Mouse (Mus musculus): ENCODE results near the gene Cx3cr1. TPM values are rescaled to one million over a fixed set of nuclear protein-coding genes. Genes with fewer than 3 reads are reported as not detected.

The Cx3cr1 gene
- polyA plus RNA-seq, 1 experiment from 2014 or later, result 3.9 TPM

DNA sequence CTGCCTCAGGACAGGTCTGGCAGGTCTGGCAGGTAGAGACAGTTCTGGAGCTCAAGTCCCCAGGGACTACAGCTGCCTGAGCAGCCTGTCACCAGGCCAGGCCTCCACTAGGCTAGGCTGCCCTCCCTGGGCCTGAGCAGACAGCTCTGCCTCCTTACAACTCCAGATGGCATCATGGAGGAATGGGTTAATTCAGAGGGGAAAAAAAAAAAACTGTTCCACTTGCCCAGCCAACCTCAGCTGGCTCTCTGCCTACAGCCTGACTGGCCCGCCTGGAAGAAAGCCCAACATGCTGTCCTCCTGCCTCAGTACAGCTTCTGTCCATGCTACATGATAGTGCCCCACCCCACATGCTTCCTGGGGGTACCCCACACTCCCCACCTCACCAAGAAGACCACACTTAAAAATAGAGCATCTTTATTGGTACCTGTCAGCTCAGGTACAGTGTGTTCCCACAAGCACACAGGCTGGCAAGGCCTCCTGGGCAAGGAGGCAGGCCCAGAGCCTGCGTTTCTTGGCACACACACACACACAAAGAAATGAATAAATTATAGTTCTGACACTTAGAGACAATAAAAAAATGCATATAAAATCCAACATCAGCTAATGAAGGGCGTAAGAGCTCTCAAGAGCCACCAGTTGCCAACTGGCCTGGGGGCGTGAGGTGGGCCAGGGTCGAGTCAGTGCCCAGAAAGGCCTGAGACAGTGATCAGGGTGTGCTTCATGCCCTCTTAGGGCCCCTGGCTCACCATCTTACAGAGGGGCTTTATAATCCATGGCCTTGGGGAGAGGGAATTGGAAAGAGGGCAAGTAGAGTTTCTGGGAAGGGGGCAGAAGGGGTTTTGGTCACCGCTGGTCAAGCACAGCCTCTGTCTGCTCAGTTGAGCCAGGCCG is 98.7 kb downstream of the Cx3cr1 start:
- ATAC-seq (replicated peaks; ENCODE audit: low FRiP score), result no peak
- no peak for DNase-seq (ENCODE audit: low spot score)
- H3K27ac ChIP-seq (ENCODE audit: low read depth, low read length), result no peak overlapping the region

DNA sequence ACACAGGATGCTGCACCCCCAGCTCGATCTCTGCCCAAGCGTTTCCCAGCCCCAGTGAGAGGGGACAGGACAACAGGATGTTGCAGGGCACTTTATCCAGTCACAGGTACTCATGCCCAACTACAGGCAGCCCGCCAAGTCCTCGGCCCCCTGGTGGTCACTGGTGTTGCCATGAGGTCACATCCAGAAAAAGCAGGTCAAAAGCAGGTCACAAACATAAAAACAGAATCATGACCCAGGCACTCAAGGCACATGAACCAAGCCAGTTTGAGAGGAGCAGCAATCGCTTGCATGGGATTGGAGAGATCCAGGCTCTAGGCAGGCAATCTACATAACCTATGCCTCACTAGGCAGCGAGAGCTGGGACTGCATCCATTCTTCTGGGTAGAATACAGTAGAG is 99.5 kb downstream of the Cx3cr1 start:
- no peak overlapping the region for H3K9ac ChIP-seq (ENCODE audit: low read length)

More for the DNA sequence above, 98.7 kb downstream of the Cx3cr1 start:
- H3K9ac ChIP-seq (ENCODE audit: low read length), result no peak overlapping the region
- no peak overlapping the region for H3K4me3 ChIP-seq (ENCODE audit: low read depth, low read length)
- H3K36me3 ChIP-seq (ENCODE audit: control insufficient read depth, insufficient read depth, low read length), result no peaks in the 10 kb centered on the region
- H3K4me1 ChIP-seq (replicated peaks; ENCODE audit: control insufficient read depth, insufficient read depth, low read length), result no peaks in the 10 kb centered on the region
- 84% methylated on average over 7 of the region's 7 CpGs for WGBS
- no peak overlapping the region for H3K4me2 ChIP-seq (ENCODE audit: low read depth, low read length, severe bottlenecking)
- no peaks in the 10 kb centered on the region for H3K27me3 ChIP-seq (ENCODE audit: control insufficient read depth, insufficient read depth, low read length)
- no peaks in the 10 kb centered on the region for H3K9me3 ChIP-seq (ENCODE audit: control insufficient read depth, low read length)

DNA sequence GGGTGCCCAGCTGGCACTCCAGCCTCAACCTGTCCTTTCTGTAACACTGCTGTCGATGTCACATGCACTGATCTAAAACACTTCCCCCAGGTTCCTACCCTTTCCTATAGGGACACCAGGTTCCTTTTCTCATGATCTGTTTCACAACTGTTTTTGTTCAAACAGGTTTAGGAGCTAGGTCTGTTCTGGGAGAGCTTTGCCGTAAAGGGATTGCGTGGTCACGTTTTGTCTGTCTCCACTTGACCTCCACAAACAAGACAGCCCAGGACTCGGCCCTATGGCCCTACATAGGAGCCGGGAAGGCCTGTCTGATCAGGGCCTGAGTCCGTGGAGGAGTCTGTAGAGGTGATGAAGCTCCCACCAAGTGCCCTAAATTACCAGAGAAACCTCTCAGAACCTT is 99.9 kb downstream of the Cx3cr1 start:
- no peak overlapping the region for H3K27ac ChIP-seq (ENCODE audit: low read depth, low read length)
- H3K9me3 ChIP-seq (ENCODE audit: control insufficient read depth, low read length), result no peaks in the 10 kb centered on the region
- no peak overlapping the region for H3K4me2 ChIP-seq (ENCODE audit: low read depth, low read length, severe bottlenecking)
- no peaks in the 10 kb centered on the region for H3K36me3 ChIP-seq (ENCODE audit: control insufficient read depth, insufficient read depth, low read length)
- 80% methylated on average over 7 of the region's 7 CpGs for WGBS
- no peak for DNase-seq (ENCODE audit: low spot score)
- H3K4me3 ChIP-seq (ENCODE audit: low read depth, low read length), result no peak overlapping the region
- no peaks in the 10 kb centered on the region for H3K4me1 ChIP-seq (replicated peaks; ENCODE audit: control insufficient read depth, insufficient read depth, low read length)
- no peak overlapping the region for H3K9ac ChIP-seq (ENCODE audit: low read length)
- no peak for ATAC-seq (replicated peaks; ENCODE audit: low FRiP score)
- H3K27me3 ChIP-seq (ENCODE audit: control insufficient read depth, insufficient read depth, low read length), result no peaks in the 10 kb centered on the region

More for the DNA sequence above, 99.5 kb downstream of the Cx3cr1 start:
- no peak overlapping the region for H3K27ac ChIP-seq (ENCODE audit: low read depth, low read length)
- no peaks in the 10 kb centered on the region for H3K4me1 ChIP-seq (replicated peaks; ENCODE audit: control insufficient read depth, insufficient read depth, low read length)
- no peak overlapping the region for H3K4me3 ChIP-seq (ENCODE audit: low read depth, low read length)
- H3K27me3 ChIP-seq (ENCODE audit: control insufficient read depth, insufficient read depth, low read length), result no peaks in the 10 kb centered on the region
- ATAC-seq (replicated peaks; ENCODE audit: low FRiP score) (no peak), DNase-seq (ENCODE audit: low spot score) (no peak)
- H3K36me3 ChIP-seq (ENCODE audit: control insufficient read depth, insufficient read depth, low read length), result no peaks in the 10 kb centered on the region
- H3K9me3 ChIP-seq (ENCODE audit: control insufficient read depth, low read length), result no peaks in the 10 kb centered on the region
- WGBS, result 51% methylated on average over 6 of the region's 6 CpGs
- H3K4me2 ChIP-seq (ENCODE audit: low read depth, low read length, severe bottlenecking), result no peak overlapping the region

DNA sequence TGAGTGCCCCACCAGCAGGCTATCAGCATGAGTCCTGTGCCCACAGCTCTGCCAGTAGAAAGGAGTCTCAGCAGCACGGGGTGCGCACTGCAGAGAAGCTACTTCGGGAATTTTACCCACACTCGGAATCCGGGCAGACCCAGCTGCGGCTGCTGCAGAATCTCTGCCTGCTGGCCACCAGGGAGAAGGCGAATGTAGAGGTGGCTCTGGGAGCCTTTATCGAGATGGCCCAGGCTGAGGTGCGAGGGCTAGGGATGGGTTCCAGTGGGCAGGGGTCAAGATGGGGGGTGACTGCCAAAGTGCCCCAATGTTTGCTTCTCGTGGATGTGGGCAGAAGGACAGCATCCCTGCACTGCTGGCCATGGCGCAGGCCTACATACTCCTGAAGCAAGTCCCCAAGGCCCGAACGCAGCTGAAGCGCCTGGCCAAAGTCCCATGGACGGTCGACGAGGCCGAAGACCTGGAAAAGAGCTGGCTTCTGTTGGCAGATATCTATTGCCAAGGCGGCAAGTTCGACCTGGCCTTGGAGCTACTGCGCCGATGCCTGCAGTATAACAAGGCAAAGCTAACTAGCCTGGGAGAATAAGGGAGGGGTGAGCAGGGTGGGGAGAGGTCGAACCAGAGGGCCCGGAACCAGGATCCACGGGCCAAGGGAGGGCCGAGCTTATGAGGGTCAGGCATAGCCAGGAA is 103.3 kb downstream of the Cx3cr1 start:
- Histone ChIP-seq H3K36me3 (ENCODE audit: control insufficient read depth, insufficient read depth, low read length) (no peaks in the 10 kb centered on the region), H3K9me3 (ENCODE audit: control insufficient read depth, low read length) (no peaks in the 10 kb centered on the region), H3K27me3 (ENCODE audit: control insufficient read depth, insufficient read depth, low read length) (no peaks in the 10 kb centered on the region), H3K4me1 (replicated peaks; ENCODE audit: control insufficient read depth, insufficient read depth, low read length) (no peaks in the 10 kb centered on the region), H3K9ac (ENCODE audit: low read length) (no peak overlapping the region), H3K27ac (ENCODE audit: low read depth, low read length) (no peak overlapping the region), H3K4me2 (ENCODE audit: low read depth, low read length, severe bottlenecking) (no peak overlapping the region), H3K4me3 (ENCODE audit: low read depth, low read length) (no peak overlapping the region)
- WGBS, result 88% methylated on average over 26 of the region's 26 CpGs
- DNase-seq (ENCODE audit: low spot score), result no peak
- ATAC-seq (replicated peaks; ENCODE audit: low FRiP score), result no peak

DNA sequence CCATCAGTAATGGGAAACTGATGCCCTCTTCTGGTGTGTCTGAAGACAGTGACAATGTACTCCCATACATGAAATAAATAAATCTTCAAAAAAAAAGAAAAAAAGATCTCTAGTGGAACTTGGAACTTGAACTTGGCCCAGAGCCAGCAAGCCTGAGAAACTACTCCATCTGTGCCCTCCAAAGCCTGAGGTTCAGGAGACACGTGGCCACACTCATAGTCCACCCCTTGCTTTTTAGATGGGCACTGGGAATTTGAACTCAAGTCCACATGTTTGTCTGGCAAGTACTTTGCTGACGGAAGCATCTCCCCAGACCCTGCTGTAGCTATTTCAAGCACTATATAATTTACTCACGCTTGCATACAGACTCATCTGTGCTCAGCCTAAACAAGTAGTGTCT is 104.5 kb downstream of the Cx3cr1 start:
- WGBS, result 87% methylated on average over 3 of the region's 3 CpGs
- H3K27me3 ChIP-seq (ENCODE audit: control insufficient read depth, insufficient read depth, low read length), result no peaks in the 10 kb centered on the region
- no peak overlapping the region for H3K9ac ChIP-seq (ENCODE audit: low read length)
- no peaks in the 10 kb centered on the region for H3K9me3 ChIP-seq (ENCODE audit: control insufficient read depth, low read length)
- no peak overlapping the region for H3K4me3 ChIP-seq (ENCODE audit: low read depth, low read length)
- no peak overlapping the region for H3K4me2 ChIP-seq (ENCODE audit: low read depth, low read length, severe bottlenecking)
- no peak overlapping the region for H3K27ac ChIP-seq (ENCODE audit: low read depth, low read length)
- no peaks in the 10 kb centered on the region for H3K4me1 ChIP-seq (replicated peaks; ENCODE audit: control insufficient read depth, insufficient read depth, low read length)
- no peak for DNase-seq (ENCODE audit: low spot score)
- ATAC-seq (replicated peaks; ENCODE audit: low FRiP score), result no peak
- no peaks in the 10 kb centered on the region for H3K36me3 ChIP-seq (ENCODE audit: control insufficient read depth, insufficient read depth, low read length)

DNA sequence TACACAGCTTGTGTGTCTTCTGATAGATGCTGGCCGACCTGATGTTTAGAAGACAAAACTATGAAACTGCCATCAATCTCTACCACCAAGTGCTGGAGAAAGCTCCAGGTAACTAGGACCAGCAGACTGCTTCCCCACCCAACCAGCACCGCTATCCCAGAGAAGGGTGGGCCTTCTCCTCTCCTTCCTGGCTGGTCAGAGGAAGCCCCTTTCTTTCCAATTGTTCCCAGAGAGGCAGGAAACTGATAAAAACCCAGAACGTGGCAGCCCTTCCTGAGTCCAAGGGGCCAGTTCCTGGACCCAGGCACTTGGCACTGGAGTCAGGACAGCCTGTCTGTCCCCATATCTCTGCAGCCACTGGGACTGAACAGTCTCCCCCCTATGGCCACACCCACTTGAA is 105.5 kb downstream of the Cx3cr1 start:
- DNase-seq (ENCODE audit: low spot score) (no peak), ATAC-seq (replicated peaks; ENCODE audit: low FRiP score) (no peak)
- WGBS, result 92% methylated on average over 3 of the region's 3 CpGs
- Histone ChIP-seq H3K9ac (ENCODE audit: low read length) (no peak overlapping the region), H3K4me1 (replicated peaks; ENCODE audit: control insufficient read depth, insufficient read depth, low read length) (no peaks in the 10 kb centered on the region), H3K9me3 (ENCODE audit: control insufficient read depth, low read length) (no peaks in the 10 kb centered on the region), H3K27ac (ENCODE audit: low read depth, low read length) (no peak overlapping the region), H3K4me3 (ENCODE audit: low read depth, low read length) (no peak overlapping the region), H3K36me3 (ENCODE audit: control insufficient read depth, insufficient read depth, low read length) (no peaks in the 10 kb centered on the region), H3K4me2 (ENCODE audit: low read depth, low read length, severe bottlenecking) (no peak overlapping the region), H3K27me3 (ENCODE audit: control insufficient read depth, insufficient read depth, low read length) (no peaks in the 10 kb centered on the region)

DNA sequence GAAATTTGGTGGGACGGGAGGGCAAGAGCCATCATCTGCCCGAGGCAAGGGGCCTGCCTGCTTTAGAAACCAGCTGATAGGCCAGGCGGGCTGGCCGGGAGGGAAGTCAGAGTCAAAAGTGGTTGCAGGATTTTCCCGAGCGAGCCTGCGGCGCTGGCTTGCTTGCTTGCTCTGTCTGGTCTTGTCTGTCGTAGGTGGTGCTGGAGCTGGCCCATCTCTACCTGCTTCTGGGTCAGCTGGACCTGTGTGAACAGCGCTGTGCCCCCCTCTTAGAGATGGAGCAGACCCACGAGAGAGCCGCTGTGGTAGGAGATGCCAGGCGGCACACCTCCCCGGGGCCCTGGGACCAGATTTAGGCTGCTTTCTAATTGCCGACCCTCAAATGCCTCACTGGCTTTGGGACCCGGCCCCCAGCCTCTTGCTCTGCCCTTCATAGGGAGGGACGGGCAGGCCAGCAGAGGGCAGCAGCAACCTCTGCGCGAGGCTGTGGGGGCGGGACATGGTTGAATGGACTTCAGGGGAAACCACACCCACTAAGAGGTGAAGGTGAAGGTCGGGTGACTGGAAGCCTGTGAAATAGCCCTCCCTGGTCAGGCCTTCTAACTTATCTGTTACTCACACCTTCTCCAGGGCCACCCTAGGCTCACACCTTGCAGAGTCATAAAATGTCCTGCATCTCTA is 106.6 kb downstream of the Cx3cr1 start:
- Histone ChIP-seq H3K4me2 (ENCODE audit: low read depth, low read length, severe bottlenecking) (no peak overlapping the region), H3K9ac (ENCODE audit: low read length) (peak overlapping the region; percentile 21), H3K27ac (ENCODE audit: low read depth, low read length) (no peak overlapping the region), H3K4me3 (ENCODE audit: low read depth, low read length) (no peak overlapping the region), H3K9me3 (ENCODE audit: control insufficient read depth, low read length) (no peaks in the 10 kb centered on the region), H3K4me1 (replicated peaks; ENCODE audit: control insufficient read depth, insufficient read depth, low read length) (no peaks in the 10 kb centered on the region), H3K36me3 (ENCODE audit: control insufficient read depth, insufficient read depth, low read length) (no peaks in the 10 kb centered on the region), H3K27me3 (ENCODE audit: control insufficient read depth, insufficient read depth, low read length) (no peaks in the 10 kb centered on the region)
- WGBS, result 10% methylated on average over 21 of the region's 21 CpGs
- ATAC-seq (replicated peaks; ENCODE audit: low FRiP score) (peak; percentile 71), DNase-seq (ENCODE audit: low spot score) (peak; percentile 87)

DNA sequence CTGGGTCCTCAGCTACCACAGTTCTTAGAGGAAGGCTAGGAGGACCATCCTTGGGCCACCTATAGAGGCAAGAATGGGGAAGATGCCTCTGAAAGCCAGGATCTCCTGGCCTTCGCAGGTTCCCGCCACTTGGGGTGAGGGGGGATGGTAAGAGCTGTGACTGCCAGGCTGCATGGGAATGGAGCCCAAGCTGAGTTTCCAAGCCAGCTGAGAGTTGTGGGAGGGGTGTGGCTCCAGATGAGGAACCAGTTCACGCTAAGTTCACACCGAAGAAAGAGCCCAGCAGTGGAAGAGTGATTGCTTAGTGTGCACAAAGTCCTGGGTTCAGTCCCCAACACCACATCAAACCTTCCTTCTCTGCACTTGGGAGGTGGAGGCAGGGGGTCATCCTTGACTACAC is 107.5 kb downstream of the Cx3cr1 start:
- Histone ChIP-seq H3K4me1 (replicated peaks; ENCODE audit: control insufficient read depth, insufficient read depth, low read length) (no peaks in the 10 kb centered on the region), H3K9ac (ENCODE audit: low read length) (no peak overlapping the region), H3K36me3 (ENCODE audit: control insufficient read depth, insufficient read depth, low read length) (no peaks in the 10 kb centered on the region), H3K27me3 (ENCODE audit: control insufficient read depth, insufficient read depth, low read length) (no peaks in the 10 kb centered on the region), H3K27ac (ENCODE audit: low read depth, low read length) (no peak overlapping the region), H3K4me3 (ENCODE audit: low read depth, low read length) (no peak overlapping the region), H3K9me3 (ENCODE audit: control insufficient read depth, low read length) (no peaks in the 10 kb centered on the region), H3K4me2 (ENCODE audit: low read depth, low read length, severe bottlenecking) (no peak overlapping the region)
- ATAC-seq (replicated peaks; ENCODE audit: low FRiP score) (no peak), DNase-seq (ENCODE audit: low spot score) (no peak)
- WGBS, result 73% methylated on average over 4 of the region's 4 CpGs
